Mouse (Mus musculus): ENCODE measurements around the gene Gm20388.
A peak's percentile ranks its signal among the peaks of the same experiment; 100 is the strongest.

Gene Gm20388

DNA sequence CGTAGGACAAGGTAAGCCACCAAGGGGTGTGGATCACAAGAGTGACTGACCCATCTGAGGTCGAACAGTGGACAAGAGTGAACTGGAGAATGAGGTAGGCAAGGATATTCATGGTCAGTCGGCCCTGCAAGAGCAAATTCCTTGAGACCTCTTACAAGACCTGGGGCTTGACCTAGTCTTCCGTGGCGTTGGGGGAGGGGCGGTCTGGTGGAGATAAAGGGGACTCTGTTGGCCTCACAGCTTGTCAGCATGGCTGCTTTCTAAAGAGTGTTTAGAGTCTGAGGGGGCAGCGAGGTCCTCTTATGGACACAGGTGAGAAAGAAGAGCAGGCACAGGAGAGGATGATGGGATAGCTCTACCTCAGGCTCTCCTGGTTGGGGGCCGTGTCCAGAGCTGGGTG is 258.5 kb downstream of the Gm20388 start:
- no peak for DNase-seq (ENCODE audit: low spot score)

DNA sequence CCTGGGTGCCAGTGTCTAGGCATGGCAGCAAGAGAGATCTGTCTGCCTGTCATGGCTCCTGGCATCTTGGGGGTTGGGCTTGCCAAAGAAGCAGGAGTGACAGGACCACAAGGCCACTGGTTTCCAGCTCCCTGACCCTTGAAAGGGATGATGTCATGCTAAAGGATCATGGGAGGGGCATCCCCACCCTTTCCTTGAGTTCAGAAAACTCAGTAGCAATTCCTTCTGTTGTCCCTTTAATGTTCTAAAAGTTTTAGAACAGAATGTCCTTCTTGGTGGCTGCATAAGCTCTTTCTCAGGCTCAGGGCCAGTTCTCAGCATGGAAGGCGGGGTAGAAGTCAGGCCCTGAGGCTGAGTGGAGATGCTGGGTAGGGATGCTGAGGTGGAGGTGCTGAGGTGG is 262.6 kb downstream of the Gm20388 start:
- no peak for DNase-seq (ENCODE audit: low spot score)

DNA sequence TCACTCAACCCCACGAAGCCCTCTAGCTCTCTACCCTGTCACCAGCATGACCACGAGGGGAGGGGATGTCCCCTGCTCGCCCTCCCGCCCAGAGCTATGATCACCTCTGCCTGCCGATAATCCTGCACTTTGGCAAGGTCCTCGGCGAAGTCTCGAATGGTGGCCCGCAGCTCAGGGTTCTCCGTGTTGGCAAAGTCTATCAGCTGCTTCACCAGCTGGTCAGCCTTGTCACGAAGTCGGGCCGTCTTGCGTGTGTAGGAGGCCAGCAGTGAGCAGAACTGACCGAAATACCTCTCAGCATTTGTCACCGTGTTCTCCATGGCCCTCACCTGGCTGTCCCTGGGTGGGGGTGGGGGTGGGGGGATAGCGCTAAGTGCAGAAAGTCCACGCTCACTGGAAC is 264.0 kb downstream of the Gm20388 start:
- no peak for DNase-seq (ENCODE audit: low spot score)

DNA sequence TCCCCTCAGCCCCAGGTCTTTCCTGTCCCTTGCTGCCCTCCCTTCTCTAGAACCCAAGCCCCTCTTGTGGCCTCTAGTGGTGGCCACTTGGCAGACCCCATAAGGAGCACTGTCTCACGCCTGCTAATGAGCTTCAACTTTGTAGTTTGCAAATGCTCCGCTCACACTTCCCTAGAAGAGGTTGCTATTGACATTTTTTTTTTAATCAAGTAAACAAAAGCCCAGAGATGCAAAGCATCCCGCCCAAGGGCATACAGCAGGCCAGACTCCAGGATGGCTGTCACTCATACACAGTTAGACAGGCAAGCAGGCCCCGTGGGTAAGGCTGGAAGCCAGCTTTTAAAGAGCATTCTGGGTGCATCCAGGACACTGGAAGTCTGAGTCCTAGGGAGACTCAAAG is 266.0 kb downstream of the Gm20388 start:
- DNase-seq (ENCODE audit: low spot score), result no peak

DNA sequence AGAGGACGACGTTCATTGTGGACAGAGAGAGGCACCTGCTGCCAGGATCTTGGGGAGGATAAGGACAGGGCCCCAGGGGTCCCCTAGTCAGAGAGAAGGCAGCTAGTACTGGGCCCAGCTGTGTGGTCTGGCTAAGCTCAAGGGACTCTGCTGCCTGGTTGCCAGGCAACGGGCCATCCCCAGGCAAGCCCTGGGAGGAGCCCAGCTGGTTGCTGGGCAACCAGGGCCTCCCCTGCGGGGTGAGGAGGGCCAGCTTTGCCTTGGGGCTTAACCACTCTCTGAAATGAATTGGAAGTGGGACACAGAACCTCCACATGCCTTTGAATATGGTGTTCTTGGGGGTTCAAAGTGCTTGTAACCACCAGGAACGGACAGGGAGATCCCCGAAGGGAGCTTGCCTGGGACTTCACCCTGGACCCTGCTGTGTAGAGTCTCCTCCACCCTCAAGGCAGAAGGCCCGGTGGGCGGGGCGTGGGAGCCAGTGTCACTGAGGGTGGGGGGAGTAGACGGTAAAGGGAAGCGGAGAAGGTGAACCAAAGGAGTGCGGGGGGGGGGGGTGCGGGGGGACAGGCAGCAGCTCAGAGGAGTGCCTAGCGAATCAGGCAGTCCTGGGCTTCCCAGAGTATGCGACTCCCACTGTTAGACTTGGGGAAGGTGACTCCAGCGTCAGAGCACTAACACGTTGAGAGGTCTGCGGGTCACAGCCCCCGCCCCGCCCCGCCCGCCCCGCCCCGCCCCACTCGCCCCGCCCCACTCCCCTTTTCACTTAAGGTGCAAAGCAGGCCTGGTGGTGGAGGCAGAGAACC is 266.9 kb downstream of the Gm20388 start, which contains the start of gene Fam92b:
Gene Fam92b (minus strand): TSS at position 149 of the 806 bp plus-strand sequence.
- DNase-seq (ENCODE audit: low spot score), result peak; percentile 78

DNA sequence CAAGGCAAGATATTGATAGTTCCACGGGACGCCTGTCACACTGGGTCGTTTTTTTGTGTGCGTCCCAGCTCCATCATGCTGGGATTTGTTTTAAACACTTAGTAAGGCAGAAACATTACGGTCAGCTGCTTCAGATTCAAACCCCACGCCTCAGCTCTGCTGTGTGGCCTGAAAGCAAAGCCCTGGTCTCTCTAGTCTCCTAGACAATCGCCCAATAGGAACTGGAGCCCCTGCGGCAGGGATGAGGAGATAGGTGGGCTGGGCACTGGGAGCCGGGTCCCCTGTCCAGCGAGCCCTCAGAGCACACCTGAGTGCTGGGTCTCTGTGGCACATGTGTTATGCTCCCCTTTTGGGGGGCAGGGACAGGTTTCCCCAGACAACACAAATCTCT is 267.5 kb downstream of the Gm20388 start:
- no peak for DNase-seq (ENCODE audit: low spot score)

DNA sequence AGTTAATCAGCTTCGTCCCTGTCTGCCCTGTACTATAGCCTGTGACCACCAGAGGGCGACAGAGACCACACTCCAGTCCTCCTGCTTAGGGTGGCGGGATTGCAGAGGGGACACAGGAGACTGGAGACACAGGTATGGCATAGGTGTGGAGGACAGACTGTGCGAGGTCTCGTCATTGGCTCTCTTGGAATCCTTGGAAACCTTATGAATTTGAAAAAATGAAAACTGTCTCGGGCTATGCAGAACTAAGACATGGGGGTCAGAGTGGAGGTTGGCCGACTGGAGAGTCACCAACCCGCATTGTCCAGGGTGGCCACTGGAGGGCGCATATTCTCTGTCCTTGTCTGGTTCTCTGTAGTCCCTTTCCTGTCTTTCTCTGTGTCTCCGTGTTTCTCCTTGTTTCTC is 268.4 kb downstream of the Gm20388 start:
- DNase-seq (ENCODE audit: low spot score), result peak; percentile 87

DNA sequence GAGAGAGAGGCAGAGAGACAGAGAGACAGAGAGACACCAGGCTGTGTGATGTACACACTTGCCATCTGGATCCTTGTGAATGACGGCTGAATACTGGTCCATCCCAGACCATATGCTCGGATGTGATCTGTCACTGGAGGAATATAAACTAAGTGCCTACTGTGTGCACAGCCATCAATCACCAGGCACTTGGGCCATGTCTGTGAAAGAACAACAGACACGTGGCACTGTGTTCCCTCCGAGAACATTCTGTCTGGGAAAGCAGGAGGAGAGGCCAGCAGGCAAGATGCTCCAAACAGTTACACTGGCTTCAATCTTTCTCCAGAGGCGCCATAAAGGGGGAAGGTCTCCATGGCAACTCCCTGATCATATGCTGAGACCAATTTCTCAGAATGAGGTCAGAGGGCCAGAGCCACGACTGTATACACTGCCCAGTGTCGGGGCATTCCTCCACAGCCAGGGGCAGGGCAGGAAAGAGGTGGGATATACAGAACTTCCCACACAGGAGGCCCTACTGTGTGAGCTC is 269.9 kb downstream of the Gm20388 start:
- no peak for DNase-seq (ENCODE audit: low spot score)

DNA sequence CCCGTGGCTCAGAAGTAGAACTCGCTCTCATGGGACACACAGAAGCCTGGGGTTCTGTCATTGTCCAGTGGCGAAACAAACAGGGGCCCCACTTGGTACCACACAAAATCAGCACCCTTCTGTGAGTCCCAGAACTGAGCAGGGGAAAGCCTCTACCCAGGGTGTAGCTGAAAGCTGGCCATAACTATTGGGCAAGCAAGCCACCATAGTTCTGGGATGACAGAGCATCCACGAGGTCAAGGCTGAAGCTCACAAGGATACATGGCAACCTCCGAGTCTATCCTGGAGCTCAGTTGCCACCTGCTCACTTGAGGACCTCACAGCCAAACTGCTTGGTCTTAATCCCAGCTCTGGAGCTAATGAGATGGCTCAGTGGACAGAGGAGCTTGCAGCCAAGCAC is 270.6 kb downstream of the Gm20388 start:
- DNase-seq (ENCODE audit: low spot score), result no peak

DNA sequence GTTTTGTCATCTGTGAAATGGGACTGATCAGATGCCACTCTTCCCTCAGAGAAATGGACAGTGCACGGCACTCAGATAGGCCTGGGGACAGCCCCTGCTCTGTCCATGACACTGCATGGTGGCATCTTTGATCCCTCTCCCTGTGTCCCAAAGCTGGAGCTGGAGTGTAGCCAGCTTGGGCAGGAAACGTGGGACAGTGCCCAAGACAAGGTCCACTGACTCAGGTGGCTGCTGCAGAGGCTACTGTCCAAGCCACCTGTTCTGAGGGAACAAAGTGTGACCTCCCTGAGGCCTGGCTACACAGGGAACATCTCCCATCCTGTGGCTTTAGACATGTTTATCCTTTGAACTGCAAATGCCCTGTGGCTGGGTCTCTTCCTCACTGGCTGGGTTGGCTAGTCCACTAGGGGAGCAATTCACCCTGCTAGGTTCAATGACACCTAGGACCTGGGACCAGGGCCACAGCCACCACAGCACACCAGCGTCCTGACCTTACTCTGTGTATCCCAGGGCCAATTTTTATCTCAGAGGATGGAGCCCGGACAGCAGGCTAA is 271.3 kb downstream of the Gm20388 start:
- no peak for DNase-seq (ENCODE audit: low spot score)

DNA sequence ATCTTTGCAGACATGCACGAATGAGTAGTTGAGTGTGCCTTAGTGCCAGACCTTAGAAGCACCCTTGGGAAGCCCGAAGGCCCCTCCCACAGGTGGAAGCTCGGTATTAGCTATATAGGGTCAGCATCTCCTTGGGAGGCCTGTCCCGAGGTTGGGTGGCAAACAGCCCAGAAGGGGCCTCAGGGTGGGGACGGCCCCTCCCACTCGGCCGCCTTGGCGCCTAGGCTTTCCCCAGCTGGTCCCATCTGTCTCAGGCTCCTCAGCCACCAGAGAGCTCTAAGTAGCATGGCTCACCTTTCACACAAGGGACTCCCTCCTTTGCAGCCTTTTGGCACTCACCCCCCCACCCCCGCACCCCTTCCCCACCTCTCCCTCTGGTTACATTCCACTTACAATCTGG is 273.7 kb downstream of the Gm20388 start:
- no peak for DNase-seq (ENCODE audit: low spot score)

DNA sequence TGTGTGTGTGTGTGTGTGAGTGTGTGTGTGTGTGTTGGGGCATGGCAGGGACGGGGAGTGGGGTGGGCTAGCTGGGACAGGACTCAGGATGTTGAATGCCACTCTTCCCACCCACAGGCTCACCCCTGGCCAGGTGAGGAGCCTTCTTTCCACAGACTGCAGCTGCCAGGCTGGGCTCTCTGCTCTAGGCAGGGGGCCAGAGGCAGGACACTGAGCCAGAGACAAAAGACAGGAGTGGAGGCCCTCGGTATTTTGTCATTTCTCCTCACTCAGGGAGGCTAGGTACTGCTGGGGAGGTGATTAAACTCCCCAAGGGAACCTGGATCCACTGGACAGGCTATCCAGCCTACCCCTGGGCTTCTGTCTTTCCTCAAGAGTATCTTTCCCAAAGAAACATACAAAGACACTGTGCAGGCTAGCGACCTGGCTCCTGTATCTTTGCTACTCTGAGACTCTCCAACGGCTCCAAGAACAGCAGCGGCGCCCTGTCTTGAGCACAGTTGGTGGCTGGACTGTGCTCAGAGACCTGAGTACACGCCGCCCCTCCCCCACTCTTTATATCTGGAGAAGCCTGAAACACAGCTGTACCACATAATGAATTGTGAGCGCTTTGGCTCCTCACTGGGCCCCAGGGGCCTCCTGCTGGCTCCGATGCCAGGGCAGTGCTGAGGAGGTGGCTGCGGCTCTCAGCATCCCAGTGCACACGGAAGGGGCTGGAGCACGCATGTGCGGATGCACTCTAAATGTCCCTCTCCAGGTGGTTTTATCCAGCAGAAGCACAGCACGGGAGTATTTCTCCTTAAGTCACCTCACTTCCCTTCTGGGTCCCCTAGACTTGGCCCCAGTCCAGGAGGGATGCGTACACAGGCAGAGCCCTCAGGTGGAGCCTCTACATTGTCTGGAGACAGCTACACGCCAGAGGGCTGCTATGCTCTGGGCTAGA is 274.5 kb downstream of the Gm20388 start:
- no peak for DNase-seq (ENCODE audit: low spot score)

DNA sequence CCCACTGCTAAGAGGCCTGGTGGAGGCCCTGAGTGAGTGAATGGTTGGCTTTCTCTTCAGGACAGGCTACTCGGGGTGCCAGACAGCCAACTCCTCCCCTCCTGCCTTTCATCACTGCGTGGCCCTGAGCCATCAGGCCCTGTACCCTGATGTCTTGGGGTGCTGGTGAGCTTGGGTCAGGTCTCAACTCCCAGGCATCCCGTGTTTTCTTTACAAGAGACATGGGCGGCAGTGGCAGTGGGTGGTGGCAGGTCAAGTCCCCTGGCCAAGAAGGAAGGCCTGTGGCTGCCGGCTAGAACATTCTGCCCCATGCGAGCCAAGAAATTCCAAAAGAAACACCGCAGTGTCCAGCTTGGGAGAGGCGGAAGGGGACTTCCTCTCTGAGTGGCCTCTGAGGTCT is 275.8 kb downstream of the Gm20388 start:
- DNase-seq (ENCODE audit: low spot score), result peak; percentile 29

DNA sequence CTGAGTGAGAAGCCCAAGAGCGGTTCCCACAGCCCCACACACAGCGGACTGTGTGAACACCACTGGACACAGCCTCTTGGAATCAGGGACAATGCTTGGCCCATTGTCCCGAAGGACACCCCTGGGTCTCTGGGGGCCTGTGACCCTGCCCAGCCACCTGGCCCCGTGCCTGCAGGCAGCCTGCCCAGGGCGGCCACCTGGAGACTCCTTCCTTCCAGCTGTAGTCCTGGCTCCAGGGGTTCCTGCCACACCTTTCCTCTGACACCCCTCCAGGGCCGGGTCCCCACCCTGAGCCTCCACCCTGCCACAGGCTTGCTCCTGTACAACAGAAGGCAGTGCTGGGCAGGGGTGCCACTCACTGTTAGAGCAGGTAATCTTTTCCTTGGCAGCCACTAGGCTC is 277.9 kb downstream of the Gm20388 start:
- peak; percentile 48 for DNase-seq (ENCODE audit: low spot score)

DNA sequence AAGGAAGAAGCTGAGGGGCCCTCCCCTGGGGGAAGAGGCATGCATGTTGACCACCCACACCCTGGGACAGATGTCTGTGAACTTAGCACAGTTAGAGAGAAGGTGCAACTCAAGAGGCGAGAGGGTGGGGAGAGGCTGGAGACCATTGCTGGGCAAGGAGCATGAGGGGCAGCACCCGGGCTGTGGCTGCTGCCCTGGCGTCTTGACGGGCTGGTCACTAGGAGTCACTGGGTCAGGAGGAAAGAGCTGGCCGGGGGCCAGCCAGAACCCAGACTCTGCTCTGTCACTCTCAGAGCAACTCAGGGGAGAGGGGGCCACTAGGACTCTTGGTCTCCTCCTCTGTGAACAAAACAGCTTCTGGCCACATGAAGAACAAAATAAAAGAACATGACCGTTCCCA is 278.8 kb downstream of the Gm20388 start:
- DNase-seq (ENCODE audit: low spot score), result no peak

DNA sequence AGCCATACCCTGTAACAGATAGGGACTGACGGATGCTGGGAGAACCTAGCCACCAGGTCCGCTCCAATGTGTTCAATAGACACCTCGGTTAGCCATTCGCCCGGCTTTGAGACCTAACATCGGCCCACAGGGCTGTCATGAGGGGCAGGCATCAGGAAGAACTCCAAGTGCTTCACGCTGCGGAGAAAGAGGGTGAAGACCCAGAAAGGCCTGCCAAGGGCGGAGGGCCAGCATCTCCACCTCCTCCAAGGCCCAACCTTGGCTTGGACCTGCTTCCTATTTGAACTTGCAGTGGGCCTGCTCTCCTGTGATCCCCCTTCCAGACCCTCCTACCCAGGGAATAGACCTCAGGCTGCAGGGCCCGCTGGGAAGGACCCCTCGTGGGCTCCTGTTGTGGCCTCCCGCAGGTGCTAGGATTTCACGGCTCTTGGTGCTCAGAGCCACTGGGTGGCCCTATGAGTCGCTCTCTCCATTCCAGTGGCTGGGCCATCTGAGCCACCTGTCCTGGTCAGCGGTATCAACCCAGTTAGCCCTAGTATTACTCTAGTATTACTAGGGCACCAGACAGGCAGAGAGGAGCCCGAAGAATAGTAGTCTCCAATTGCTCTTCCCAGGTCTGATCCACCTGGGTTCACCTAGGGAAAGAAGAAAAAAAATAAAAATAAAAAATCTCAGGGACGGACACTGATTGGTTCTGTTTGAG is 279.6 kb downstream of the Gm20388 start:
- DNase-seq (ENCODE audit: low spot score), result no peak

DNA sequence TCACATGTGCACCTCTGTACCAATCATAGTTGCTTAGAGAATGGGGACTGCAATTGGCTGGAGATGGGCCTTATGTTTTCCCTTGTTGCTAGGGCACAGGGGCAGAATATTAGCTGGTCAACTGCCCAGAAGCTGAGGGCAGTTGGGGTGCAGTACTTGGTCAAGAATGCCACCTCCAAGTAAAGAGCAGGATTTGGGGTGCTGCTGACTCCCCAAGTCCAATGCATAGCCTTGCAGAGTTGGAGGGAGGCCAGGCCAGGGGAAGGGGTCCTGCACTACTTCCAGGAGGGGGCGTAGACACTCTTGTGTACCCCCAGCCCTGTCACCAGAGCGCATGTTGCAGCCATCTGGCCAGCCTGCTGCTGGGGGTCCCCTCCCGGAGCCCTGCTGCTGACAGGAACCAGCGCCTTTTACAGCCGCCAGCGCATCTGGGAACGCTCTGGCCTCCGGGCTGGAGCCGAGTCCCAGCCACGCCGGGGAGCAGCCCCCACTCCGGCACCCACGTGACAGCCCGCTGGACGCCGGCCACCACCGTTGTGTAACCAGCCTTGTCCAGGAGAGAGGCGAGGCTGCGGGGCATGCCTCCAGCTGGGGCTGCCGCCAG is 280.3 kb downstream of the Gm20388 start:
- DNase-seq (ENCODE audit: low spot score), result peak; percentile 95

DNA sequence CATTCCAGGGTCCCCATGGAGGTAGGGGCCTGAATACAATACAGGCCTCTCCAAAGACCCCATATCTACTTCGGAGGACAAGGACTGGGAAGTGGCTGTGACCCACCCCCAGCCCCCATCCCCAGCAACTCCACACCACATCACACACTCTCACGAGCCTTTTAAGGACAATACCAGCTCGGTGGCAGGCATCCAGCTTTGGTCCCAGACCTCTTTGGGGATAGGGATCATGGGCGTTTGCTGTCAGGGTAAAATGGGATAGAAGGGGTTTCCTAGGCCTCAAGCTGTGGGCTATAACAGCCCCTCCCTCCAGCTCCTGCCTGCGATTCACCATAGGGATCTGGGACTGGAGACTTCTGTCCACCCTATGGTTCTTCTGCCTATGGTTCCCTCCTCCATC is 281.0 kb downstream of the Gm20388 start:
- DNase-seq (ENCODE audit: low spot score), result no peak

DNA sequence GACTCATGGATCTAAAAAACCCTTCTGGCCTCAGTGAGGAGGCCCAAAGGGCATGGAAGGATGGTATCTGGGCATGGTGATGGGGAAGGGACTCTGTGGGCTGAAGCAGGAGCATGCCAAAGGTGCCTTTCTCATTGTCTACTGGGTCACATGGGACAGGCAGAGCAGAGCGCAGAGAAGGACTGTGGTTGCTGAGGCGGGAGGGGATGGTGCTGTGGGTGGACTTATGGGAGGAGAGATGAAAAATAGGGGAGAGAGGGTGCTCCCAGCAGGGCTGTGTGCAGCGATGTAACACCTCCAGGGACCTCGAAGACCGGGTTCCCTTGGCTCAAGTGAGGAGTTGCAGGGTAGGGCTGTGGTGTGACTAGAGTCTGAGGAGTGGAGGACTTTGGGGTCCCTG is 281.5 kb downstream of the Gm20388 start:
- no peak for DNase-seq (ENCODE audit: low spot score)

DNA sequence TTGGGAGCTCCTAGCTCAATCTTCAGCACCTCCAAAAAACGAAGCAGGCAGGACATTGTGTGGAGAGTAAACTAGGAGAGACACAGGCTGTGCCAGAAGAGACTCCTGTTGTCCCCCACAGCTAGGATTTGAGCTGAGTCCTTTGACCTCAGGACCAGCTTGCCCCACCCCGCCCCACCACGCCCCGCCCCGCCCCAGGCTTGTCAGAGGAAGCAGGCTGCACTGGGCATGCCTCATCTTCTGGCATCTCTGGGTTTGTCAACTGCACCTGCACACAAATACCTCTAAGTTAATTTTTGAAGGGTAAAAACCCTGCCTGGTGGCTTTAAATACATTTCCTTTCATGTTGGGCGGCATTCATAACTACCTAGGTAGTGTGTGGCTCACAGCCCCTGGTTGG is 290.7 kb downstream of the Gm20388 start:
- no peak for DNase-seq (ENCODE audit: low spot score)

DNA sequence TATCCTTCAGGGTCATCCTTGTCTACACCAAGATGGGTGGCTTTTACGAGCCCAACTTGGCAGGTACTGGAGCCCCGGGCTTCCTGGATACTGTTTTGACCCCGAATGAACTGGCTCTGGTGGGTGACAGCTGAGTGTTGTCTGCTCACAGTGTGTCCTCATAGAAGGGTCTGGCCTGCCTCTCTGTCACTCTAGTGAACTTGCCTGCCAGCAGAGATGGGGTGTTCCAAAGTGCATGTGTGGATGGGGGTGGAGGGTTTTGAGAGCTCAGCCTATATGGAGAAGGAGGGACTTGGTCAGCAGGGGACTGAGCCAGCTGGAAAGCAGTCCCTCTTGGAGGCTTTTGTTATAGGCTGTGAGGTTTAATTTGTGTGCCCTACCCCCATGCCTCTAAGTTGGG is 291.9 kb downstream of the Gm20388 start:
- no peak for DNase-seq (ENCODE audit: low spot score)
